Mouse (Mus musculus) forebrain, embryonic 11.5 days (tissue): ENCODE results near the gene C1qbp. TPM values are rescaled to one million over a fixed set of nuclear protein-coding genes. Genes with fewer than 3 reads are reported as not detected.

Source experiments
- ATAC-seq: fragments of 200-750 bp; cut with Nextera tagmentation; replicated peaks from 2 replicates; pipeline ENCODE4 v1.8.0; 2017; ENCODE audit warnings: moderate TSS enrichment; ENCODE audit not compliant: low FRiP score
- DNase-seq: peaks from one replicate; pipeline ENCODE4 v3.0.0-alpha.2; 2017; ENCODE audit warnings: low spot score
- H3K27ac ChIP-seq: fragments of 300-500 bp; sonication (generic); 2 replicates; pipeline ENCODE4 v1.5.1; 2014; ENCODE audit warnings: low read depth, low read length
- H3K27me3 ChIP-seq: fragments of 300-500 bp; sonication (generic); 2 replicates; pipeline ENCODE4 v1.6.1; 2014; ENCODE audit warnings: mild to moderate bottlenecking, low read length, mixed read lengths; ENCODE audit not compliant: control insufficient read depth, insufficient read depth
- H3K36me3 ChIP-seq: fragments of 300-500 bp; sonication (generic); 2 replicates; pipeline ENCODE4 v1.6.1; 2014; ENCODE audit warnings: mild to moderate bottlenecking, low read length, moderate library complexity, mixed read lengths; ENCODE audit not compliant: control insufficient read depth, insufficient read depth
- H3K4me1 ChIP-seq: fragments of 300-500 bp; sonication (generic); replicated peaks from 2 replicates; pipeline ENCODE4 v1.6.1; 2014; ENCODE audit warnings: low read length, mixed read lengths; ENCODE audit not compliant: control insufficient read depth, insufficient read depth
- H3K4me2 ChIP-seq: fragments of 300-500 bp; sonication (generic); 2 replicates; pipeline ENCODE4 v1.6.1; 2014; ENCODE audit warnings: low read depth, mild to moderate bottlenecking, low read length, moderate library complexity, mixed read lengths; ENCODE audit not compliant: severe bottlenecking
- H3K4me3 ChIP-seq: fragments of 300-500 bp; sonication (generic); 2 replicates; pipeline ENCODE4 v1.5.1; 2014; ENCODE audit warnings: low read depth, low read length
- H3K9ac ChIP-seq: fragments of 300-500 bp; sonication (generic); 2 replicates; pipeline ENCODE4 v1.6.1; 2014; ENCODE audit warnings: low read length
- H3K9me3 ChIP-seq: fragments of 300-500 bp; sonication (generic); 2 replicates; pipeline ENCODE4 v1.6.1; 2016; ENCODE audit warnings: low read length, mixed read lengths; ENCODE audit not compliant: control insufficient read depth
- WGBS: fragments of 180-500 bp; shearing (Covaris S2); extraction: QIAGEN DNeasy Blood & Tissue Kit; methylation state at CpG from one replicate; pipeline ENCODE4 v1.1.7; 2014; 5-methylcytosine and 5-hydroxymethylcytosine counted together
- polyA plus RNA-seq: library from polyadenylated mRNA; unstranded; fragments of >200 nt; fragmentation: Nextera tagmentation; extraction: Ambion mirVana; gene quantifications from 2 replicates; pipeline ENCODE4 v1.2.1, GENCODE M21; 2014

Gene C1qbp
- polyA plus RNA-seq, 1 experiment from 2014 or later: 278 TPM

GRCm38 (mm10) chr11:70942596-70942995 is 40.2 kb downstream of the C1qbp start:
- Histone ChIP-seq H3K4me1 (no peaks in the 10 kb centered on the region), H3K27ac (no peak overlapping the region), H3K36me3 (peaks cover 15% of the 10 kb centered on the region), H3K4me2 (no peak overlapping the region), H3K27me3 (no peaks in the 10 kb centered on the region), H3K9me3 (no peaks in the 10 kb centered on the region), H3K9ac (no peak overlapping the region), H3K4me3 (no peak overlapping the region)
- DNase-seq (no peak), ATAC-seq (no peak)
- WGBS: 80% methylated on average over 1 of the region's 1 CpGs

DNA sequence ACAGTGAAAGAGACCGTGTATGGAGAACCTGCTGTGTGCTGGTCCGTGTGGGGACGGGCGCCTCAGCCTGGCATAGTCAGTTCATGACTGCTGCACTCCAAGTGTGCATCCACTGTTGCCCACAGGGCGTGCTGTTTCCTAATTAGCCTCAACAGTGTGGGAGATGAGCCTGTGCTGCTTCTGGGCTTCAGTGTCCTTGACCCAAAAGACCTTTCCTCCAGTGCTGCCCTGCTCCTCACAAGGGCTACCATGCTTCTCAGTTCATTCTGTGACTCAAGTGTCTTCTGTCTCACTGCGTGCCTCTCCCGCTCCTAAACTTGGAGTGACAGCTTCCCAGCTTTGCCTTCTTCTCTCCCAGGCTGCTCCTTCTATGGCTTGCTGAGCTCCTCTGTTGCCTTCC is 47.5 kb downstream of the C1qbp start:
- Histone ChIP-seq H3K27me3 (no peaks in the 10 kb centered on the region), H3K4me1 (no peaks in the 10 kb centered on the region), H3K4me3 (no peak overlapping the region), H3K9me3 (no peaks in the 10 kb centered on the region), H3K4me2 (no peak overlapping the region), H3K27ac (no peak overlapping the region), H3K36me3 (no peaks in the 10 kb centered on the region; the same call in 1 of the 2 replicates), H3K9ac (no peak overlapping the region)
- DNase-seq (no peak), ATAC-seq (no peak)
- WGBS: 91% methylated on average over 7 of the region's 7 CpGs

GRCm38 (mm10) chr11:70931461-70931860 is 51.4 kb downstream of the C1qbp start:
- Histone ChIP-seq H3K9me3 (no peaks in the 10 kb centered on the region), H3K27ac (no peak overlapping the region), H3K4me3 (no peak overlapping the region), H3K36me3 (no peaks in the 10 kb centered on the region), H3K27me3 (no peaks in the 10 kb centered on the region), H3K4me1 (no peaks in the 10 kb centered on the region), H3K4me2 (no peak overlapping the region), H3K9ac (no peak overlapping the region)
- ATAC-seq (no peak), DNase-seq (no peak)
- 96% methylated on average over 5 of the region's 5 CpGs for WGBS

Other genes starting within 250 kb of the C1qbp start
- gene Zfp3, start 218.8 kb downstream of the C1qbp start, polyA plus RNA-seq: 9.2 and 10.4 TPM in 2 replicates
- gene Scimp, start 170.4 kb downstream of the C1qbp start, polyA plus RNA-seq: not detected in 2 replicates
- 41.2 and 42.7 TPM in 2 replicates for gene Rabep1, start 138.2 kb downstream of the C1qbp start, polyA plus RNA-seq
- 169 and 176 TPM in 2 replicates for gene Nup88, start 13.1 kb downstream of the C1qbp start, polyA plus RNA-seq
- gene Rpain, start 12.8 kb downstream of the C1qbp start, polyA plus RNA-seq: 84.0 and 84.6 TPM in 2 replicates
- 25.5 and 27.6 TPM in 2 replicates for gene Dhx33, start 21.4 kb upstream of the C1qbp start, polyA plus RNA-seq
- 62.7 and 63.1 TPM in 2 replicates for gene Mis12, start 36.6 kb upstream of the C1qbp start, polyA plus RNA-seq
- gene Derl2, start 36.8 kb upstream of the C1qbp start, polyA plus RNA-seq: 35.9 and 41.3 TPM in 2 replicates
- gene 6330403K07Rik, start 50.5 kb upstream of the C1qbp start, polyA plus RNA-seq: 95.4 and 106 TPM in 2 replicates
- gene Nlrp1a, start 161.7 kb upstream of the C1qbp start, polyA plus RNA-seq: 0.09 TPM in 1 of 2 replicates, not detected in the other
- not detected in 2 replicates for gene Nlrp1b, start 247.7 kb upstream of the C1qbp start, polyA plus RNA-seq